Mouse (Mus musculus): Measurements from ENCODE around the gene Caln1. TPM values are rescaled to one million over a fixed set of nuclear protein-coding genes. Genes with fewer than 3 reads are reported as not detected.

Gene Caln1
- polyA plus RNA-seq, 1 experiment, result 0.01 TPM

DNA sequence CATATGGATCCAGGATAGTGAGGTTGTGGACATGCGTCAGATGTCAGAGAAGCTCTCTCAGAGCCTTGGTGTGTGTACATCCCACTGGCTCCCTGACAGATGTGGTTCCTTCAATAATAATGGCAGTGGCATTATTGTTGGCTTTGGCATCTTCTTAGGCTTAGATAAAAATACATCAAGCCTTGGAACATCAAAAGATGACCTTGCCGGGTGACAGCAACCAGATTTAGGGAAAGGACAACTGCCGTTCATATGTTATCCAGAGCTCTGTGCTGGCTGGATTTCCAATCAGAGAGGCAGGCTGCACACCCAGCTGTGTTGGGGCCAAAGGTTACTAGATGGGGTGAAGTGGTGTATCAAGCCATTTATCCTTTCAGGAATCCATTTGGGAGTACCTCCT lies 6.2 kb downstream of the Caln1 start:
- TF ChIP-seq GATA1 (IDR thresholded peaks at IDR 0.05; ENCODE audit: low read length), result no peak
- TF ChIP-seq TAL1 (IDR thresholded peaks at IDR 0.05; ENCODE audit: low read length), result no peak
- Histone ChIP-seq H3K4me3 (replicated peaks) (no peak overlapping the region), H3K4me1 (ENCODE audit: control insufficient read depth) (no peaks in the 10 kb centered on the region), H3K27me3 (ENCODE audit: control insufficient read depth) (no peaks in the 10 kb centered on the region), H3K9me3 (ENCODE audit: control insufficient read depth, low read length) (peaks cover 15% of the 10 kb centered on the region), H3K36me3 (ENCODE audit: control insufficient read depth) (no peaks in the 10 kb centered on the region)

GRCm38 (mm10) chr5:130384222-130384912 lies 15.1 kb downstream of the Caln1 start, which contains the start of gene A330070K13Rik:
TSS of gene A330070K13Rik (minus strand) at chr5:130384631.
- Histone ChIP-seq H3K4me1 (ENCODE audit: control insufficient read depth) (no peaks in the 10 kb centered on the region), H3K4me3 (replicated peaks) (no peak within 1 kb of the TSS), H3K36me3 (ENCODE audit: control insufficient read depth) (no peaks in the 10 kb centered on the region), H3K27me3 (ENCODE audit: control insufficient read depth) (no peaks in the 10 kb centered on the region), H3K9me3 (ENCODE audit: control insufficient read depth, low read length) (peaks cover 3% of the 10 kb centered on the region)
- TF ChIP-seq GATA1 (IDR thresholded peaks at IDR 0.05; ENCODE audit: low read length) (no peak), TAL1 (IDR thresholded peaks at IDR 0.05; ENCODE audit: low read length) (no peak)

DNA sequence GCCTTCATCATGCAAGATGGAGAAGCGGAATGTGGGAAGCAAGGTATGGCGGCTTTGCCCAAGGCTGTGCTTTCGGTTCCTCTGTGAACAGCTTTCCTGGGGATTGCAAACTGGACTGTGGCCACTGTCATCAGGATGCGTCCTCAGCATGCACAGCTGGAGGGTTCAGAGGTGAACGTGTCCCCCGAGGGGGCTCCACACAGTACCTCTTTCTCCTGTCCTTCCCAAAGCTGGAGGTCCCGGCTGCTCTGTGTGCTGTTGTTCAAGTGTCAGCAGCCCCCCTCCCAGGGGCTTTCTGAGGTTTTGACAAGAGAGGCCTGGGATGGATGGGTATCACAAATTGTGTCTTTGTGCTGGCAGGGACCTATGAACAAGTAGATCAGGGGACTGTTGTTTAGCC lies 17.2 kb downstream of the Caln1 start:
- no peak overlapping the region for H3K4me3 ChIP-seq (replicated peaks)
- H3K9me3 ChIP-seq (ENCODE audit: control insufficient read depth, low read length), result peaks cover 6% of the 10 kb centered on the region; the same call in 1 of the 2 replicates
- TF ChIP-seq GATA1 (IDR thresholded peaks at IDR 0.05; ENCODE audit: low read length), result no peak
- no peak for TF ChIP-seq TAL1 (IDR thresholded peaks at IDR 0.05; ENCODE audit: low read length)
- H3K4me1 ChIP-seq (ENCODE audit: control insufficient read depth), result no peaks in the 10 kb centered on the region
- no peaks in the 10 kb centered on the region for H3K36me3 ChIP-seq (ENCODE audit: control insufficient read depth)
- no peaks in the 10 kb centered on the region for H3K27me3 ChIP-seq (ENCODE audit: control insufficient read depth)

DNA sequence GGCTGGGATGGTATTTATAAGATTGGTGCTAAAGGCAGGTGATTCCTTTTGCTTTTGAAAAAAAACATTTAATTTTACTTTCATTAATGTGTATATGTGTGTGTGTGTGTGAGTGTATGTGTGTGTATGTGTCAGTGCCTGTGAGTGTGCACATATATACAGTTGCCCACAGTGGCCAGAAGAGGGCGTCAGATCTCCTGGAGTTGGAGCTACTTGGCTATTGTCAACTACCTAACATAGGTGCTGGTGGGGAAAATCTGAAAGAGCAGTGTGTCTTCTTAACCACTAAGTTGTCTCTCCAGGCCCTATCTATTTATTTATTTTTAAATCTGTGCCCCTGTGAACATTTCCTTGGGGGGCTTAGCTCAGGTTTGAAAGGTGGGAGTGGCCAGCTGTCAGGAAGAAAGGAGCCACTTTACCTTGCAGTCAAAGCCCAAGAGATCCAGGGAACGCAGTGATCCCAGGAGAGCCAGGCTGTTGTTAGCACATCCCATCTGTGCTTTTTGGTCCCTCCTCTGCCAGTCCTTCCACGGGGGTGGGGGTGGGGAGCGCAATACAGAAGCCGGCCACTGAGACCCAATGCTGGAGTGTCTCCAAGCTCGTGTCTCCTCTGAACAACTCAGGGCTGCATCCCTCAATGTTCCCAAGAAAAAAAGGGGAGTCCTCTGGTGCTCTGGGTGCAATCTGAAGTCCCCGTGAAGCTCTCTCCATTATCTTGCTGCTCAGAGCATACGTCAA lies 24.5 kb downstream of the Caln1 start:
- Histone ChIP-seq H3K4me3 (replicated peaks) (no peak overlapping the region), H3K27me3 (ENCODE audit: control insufficient read depth) (no peaks in the 10 kb centered on the region), H3K4me1 (ENCODE audit: control insufficient read depth) (no peaks in the 10 kb centered on the region), H3K36me3 (ENCODE audit: control insufficient read depth) (no peaks in the 10 kb centered on the region), H3K9me3 (ENCODE audit: control insufficient read depth, low read length) (peaks cover 20% of the 10 kb centered on the region)
- TF ChIP-seq TAL1 (IDR thresholded peaks at IDR 0.05; ENCODE audit: low read length) (no peak), GATA1 (IDR thresholded peaks at IDR 0.05; ENCODE audit: low read length) (no peak)

- no peaks in the 10 kb centered on the region for H3K36me3 ChIP-seq (ENCODE audit: control insufficient read depth)
- H3K9me3 ChIP-seq (ENCODE audit: control insufficient read depth, low read length), result peaks cover 26% of the 10 kb centered on the region
- H3K4me1 ChIP-seq (ENCODE audit: control insufficient read depth), result no peaks in the 10 kb centered on the region
- no peak overlapping the region for H3K4me3 ChIP-seq (replicated peaks)
- TF ChIP-seq TAL1 (IDR thresholded peaks at IDR 0.05; ENCODE audit: low read length), result no peak
- no peak for TF ChIP-seq GATA1 (IDR thresholded peaks at IDR 0.05; ENCODE audit: low read length)
- H3K27me3 ChIP-seq (ENCODE audit: control insufficient read depth), result no peaks in the 10 kb centered on the region
Measured at GRCm38 (mm10) chr5:130394386-130394785, 25.1 kb downstream of the Caln1 start.

GRCm38 (mm10) chr5:130395142-130395541 lies 25.9 kb downstream of the Caln1 start:
- H3K9me3 ChIP-seq (ENCODE audit: control insufficient read depth, low read length), result peaks cover 31% of the 10 kb centered on the region
- H3K4me1 ChIP-seq (ENCODE audit: control insufficient read depth), result no peaks in the 10 kb centered on the region
- H3K36me3 ChIP-seq (ENCODE audit: control insufficient read depth), result no peaks in the 10 kb centered on the region
- H3K27me3 ChIP-seq (ENCODE audit: control insufficient read depth), result no peaks in the 10 kb centered on the region
- TF ChIP-seq GATA1 (IDR thresholded peaks at IDR 0.05; ENCODE audit: low read length) (no peak), TAL1 (IDR thresholded peaks at IDR 0.05; ENCODE audit: low read length) (no peak)
- no peak overlapping the region for H3K4me3 ChIP-seq (replicated peaks)

GRCm38 (mm10) chr5:130400136-130400917 lies 31.1 kb downstream of the Caln1 start:
- Histone ChIP-seq H3K4me1 (ENCODE audit: control insufficient read depth) (no peaks in the 10 kb centered on the region), H3K9me3 (ENCODE audit: control insufficient read depth, low read length) (peaks cover 46% of the 10 kb centered on the region), H3K36me3 (ENCODE audit: control insufficient read depth) (no peaks in the 10 kb centered on the region), H3K27me3 (ENCODE audit: control insufficient read depth) (no peaks in the 10 kb centered on the region), H3K4me3 (replicated peaks) (no peak overlapping the region)
- no peak for TF ChIP-seq GATA1 (IDR thresholded peaks at IDR 0.05; ENCODE audit: low read length)
- TF ChIP-seq TAL1 (IDR thresholded peaks at IDR 0.05; ENCODE audit: low read length), result no peak

- peaks cover 45% of the 10 kb centered on the region for H3K9me3 ChIP-seq (ENCODE audit: control insufficient read depth, low read length)
- TF ChIP-seq TAL1 (IDR thresholded peaks at IDR 0.05; ENCODE audit: low read length), result no peak
- TF ChIP-seq GATA1 (IDR thresholded peaks at IDR 0.05; ENCODE audit: low read length), result no peak
- no peaks in the 10 kb centered on the region for H3K27me3 ChIP-seq (ENCODE audit: control insufficient read depth)
- H3K4me3 ChIP-seq (replicated peaks), result no peak overlapping the region
- H3K36me3 ChIP-seq (ENCODE audit: control insufficient read depth), result no peaks in the 10 kb centered on the region
- no peaks in the 10 kb centered on the region for H3K4me1 ChIP-seq (ENCODE audit: control insufficient read depth)
Measured at GRCm38 (mm10) chr5:130405201-130405600, 35.9 kb downstream of the Caln1 start.

- no peak overlapping the region for H3K4me3 ChIP-seq (replicated peaks)
Measured at GRCm38 (mm10) chr5:130409706-130410105, 40.5 kb downstream of the Caln1 start.

More at GRCm38 (mm10) chr5:130409706-130410105, 40.5 kb downstream of the Caln1 start:
- no peaks in the 10 kb centered on the region for H3K36me3 ChIP-seq (ENCODE audit: control insufficient read depth)
- TF ChIP-seq TAL1 (IDR thresholded peaks at IDR 0.05; ENCODE audit: low read length) (no peak), GATA1 (IDR thresholded peaks at IDR 0.05; ENCODE audit: low read length) (no peak)
- peaks cover 53% of the 10 kb centered on the region for H3K9me3 ChIP-seq (ENCODE audit: control insufficient read depth, low read length)
- no peaks in the 10 kb centered on the region for H3K4me1 ChIP-seq (ENCODE audit: control insufficient read depth)
- H3K27me3 ChIP-seq (ENCODE audit: control insufficient read depth), result no peaks in the 10 kb centered on the region

Measured in erythroblast, embryonic 14.5 days (primary cell).